Mouse (Mus musculus) MEL (cell line): ENCODE measurements at regions not wholly inside any gene's neighbourhood (a gene's known extent, or its start where the extent isn't known, plus 50 kb on each side); places are given as distances from the start of the nearest gene placed in this dataset.

Source experiments
- CHD1 ChIP-seq: IDR thresholded peaks from 2 replicates; pipeline ENCODE4 v1.6.1; 2012; ENCODE audit warnings: low read depth, mild to moderate bottlenecking, inconsistent platforms, low read length, improper control_type of control experiment
- CHD2 ChIP-seq: IDR thresholded peaks from 2 replicates; pipeline ENCODE4 v1.6.1; 2011; ENCODE audit warnings: low read length, improper control_type of control experiment
- CTCF ChIP-seq, 3 experiments: IDR thresholded peaks in 2 of 3; conservative IDR thresholded peaks in 1 of 3; 2 replicates each; pipeline ENCODE4 v1.5.1; 2011 to 2012; ENCODE audit warnings: low read length in 3 of 3, low read depth in 2 of 3, mild to moderate bottlenecking in 2 of 3, improper control_type of control experiment in 1 of 3, inconsistent platforms in 1 of 3, mixed read lengths in 1 of 3, moderate library complexity in 1 of 3; ENCODE audit not compliant: control insufficient read depth in 1 of 3, insufficient read depth in 1 of 3, poor library complexity in 1 of 3, severe bottlenecking in 1 of 3
- E2F4 ChIP-seq: IDR thresholded peaks from 2 replicates; pipeline ENCODE4 v1.6.1; 2011; ENCODE audit warnings: low read depth, low read length, improper control_type of control experiment, borderline replicate concordance
- ETS1 ChIP-seq: IDR thresholded peaks from 2 replicates; pipeline ENCODE4 v1.6.1; 2012; ENCODE audit warnings: low read depth, mild to moderate bottlenecking, inconsistent platforms, low read length, improper control_type of control experiment, moderate library complexity
- HCFC1 ChIP-seq: IDR thresholded peaks from 2 replicates; pipeline ENCODE4 v1.6.1; 2012; ENCODE audit warnings: low read depth, mild to moderate bottlenecking, inconsistent platforms, low read length, improper control_type of control experiment, moderate library complexity
- MAFK ChIP-seq: IDR thresholded peaks from 2 replicates; pipeline ENCODE4 v1.6.1; 2011; ENCODE audit warnings: low read depth, mild to moderate bottlenecking, low read length, improper control_type of control experiment, borderline replicate concordance
- MEF2A ChIP-seq: IDR thresholded peaks from 2 replicates; pipeline ENCODE4 v1.6.1; 2014; ENCODE audit warnings: low read depth, mild to moderate bottlenecking, inconsistent platforms, low read length, improper control_type of control experiment; ENCODE audit not compliant: poor library complexity, insufficient replicate concordance, severe bottlenecking; ENCODE audit errors: extremely low read depth
- POLR2A ChIP-seq, 2 experiments: IDR thresholded peaks; 2 replicates each; pipeline ENCODE4 v1.6.1; 2011 to 2012; ENCODE audit warnings: low read length in 2 of 2, mild to moderate bottlenecking in 2 of 2, control low read depth in 1 of 2, improper control_type of control experiment in 1 of 2, low read depth in 1 of 2, moderate library complexity in 1 of 2; ENCODE audit not compliant: control insufficient read depth in 1 of 2, insufficient read depth in 1 of 2, poor library complexity in 1 of 2
- POLR2AphosphoS2 ChIP-seq: IDR thresholded peaks from 2 replicates; pipeline ENCODE4 v1.6.1; 2011; ENCODE audit warnings: low read length, improper control_type of control experiment

- no peak for TF ChIP-seq E2F4
- TF ChIP-seq CTCF (IDR thresholded peaks at IDR 0.05 in 2 of 3, conservative IDR thresholded peaks at IDR 0.05 in 1 of 3; ENCODE audit: control insufficient read depth in 1 of 3, insufficient read depth in 1 of 3, low read depth in 2 of 3, low read length in 3 of 3, poor library complexity in 1 of 3, severe bottlenecking in 1 of 3): no peak
- no peak for TF ChIP-seq HCFC1
- TF ChIP-seq CHD1: no peak
- TF ChIP-seq MEF2A: no peak
- TF ChIP-seq ETS1: no peak
- no peak for TF ChIP-seq POLR2A (IDR thresholded peaks at IDR 0.05; ENCODE audit: control insufficient read depth in 1 of 2, insufficient read depth in 1 of 2, low read depth in 1 of 2, low read length in 2 of 2, poor library complexity in 1 of 2)
- no peak for TF ChIP-seq MAFK
- no peak for TF ChIP-seq CHD2
- TF ChIP-seq POLR2AphosphoS2: no peak
These were observed 333.0 kb downstream of the Foxo1 start for GRCm38 (mm10) chr3:52601011-52601745.
